Mouse (Mus musculus): ENCODE measurements at regions not wholly inside any gene's neighbourhood (a gene's known extent, or its start where the extent isn't known, plus 50 kb on each side); places are given as distances from the start of the nearest gene placed in this dataset.

- ATAC-seq, result no peak
- Histone ChIP-seq H3K27ac (no peak overlapping the region), H3K9ac (no peak overlapping the region), H3K4me3 (no peak overlapping the region), H3K9me3 (replicated peaks) (no peaks in the 10 kb centered on the region), H3K36me3 (no peaks in the 10 kb centered on the region), H3K4me2 (no peak overlapping the region), H3K27me3 (replicated peaks) (no peaks in the 10 kb centered on the region), H3K4me1 (no peaks in the 10 kb centered on the region)
- WGBS (ENCODE audit: insufficient replicate concordance), result 70% methylated on average over 7 of the region's 7 CpGs
These were observed 277.9 kb upstream of the Cdh5 start for GRCm38 (mm10) chr8:103823541-103823940.

DNA sequence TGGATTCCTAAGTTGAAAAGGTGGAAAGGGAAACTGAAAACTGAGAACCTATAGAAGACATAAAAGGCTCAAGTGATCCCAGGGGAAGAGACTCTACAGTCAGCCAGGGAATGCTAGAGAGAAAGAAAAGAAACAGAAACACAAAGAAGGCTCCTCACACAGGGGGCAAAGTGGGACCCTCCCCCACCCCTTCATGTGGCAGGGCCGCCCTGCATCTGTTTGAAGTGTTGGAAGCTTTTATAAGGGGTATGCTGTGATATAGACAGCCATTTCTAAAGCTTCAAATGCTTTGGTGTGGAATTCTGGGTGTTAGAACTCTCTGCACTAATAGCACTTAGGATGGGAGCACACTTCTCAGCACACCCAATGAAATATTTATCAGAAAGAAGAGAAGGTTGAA is 276.7 kb upstream of the Cdh5 start:
- WGBS (ENCODE audit: insufficient replicate concordance), result 22% methylated on average over 1 of the region's 1 CpGs
- Histone ChIP-seq H3K4me3 (no peak overlapping the region), H3K4me2 (no peak overlapping the region), H3K36me3 (no peaks in the 10 kb centered on the region), H3K27me3 (replicated peaks) (no peaks in the 10 kb centered on the region), H3K4me1 (no peaks in the 10 kb centered on the region), H3K27ac (no peak overlapping the region), H3K9me3 (replicated peaks) (no peaks in the 10 kb centered on the region), H3K9ac (no peak overlapping the region)
- no peak for ATAC-seq

DNA sequence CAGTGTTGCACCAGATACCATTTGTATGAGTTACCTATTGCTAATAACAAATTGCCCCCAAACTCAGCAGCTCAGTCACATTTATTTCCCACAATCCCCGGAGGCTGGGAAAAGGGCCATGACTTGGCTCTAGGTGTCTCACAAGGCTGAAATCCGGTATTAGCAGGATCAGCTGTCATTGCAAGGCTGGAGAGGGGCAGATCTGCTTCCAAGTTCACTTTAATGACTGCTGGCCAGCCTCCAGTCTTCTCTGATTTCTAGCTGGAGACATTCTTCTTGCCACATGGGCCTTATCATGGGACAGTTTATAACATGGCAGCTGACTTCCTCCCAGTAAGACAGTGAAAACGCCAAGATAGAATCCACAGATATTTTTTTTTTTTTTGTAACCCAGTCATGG is 276.1 kb upstream of the Cdh5 start:
- H3K4me3 ChIP-seq, result no peak overlapping the region
- H3K36me3 ChIP-seq, result no peaks in the 10 kb centered on the region
- H3K9me3 ChIP-seq (replicated peaks), result no peaks in the 10 kb centered on the region
- H3K4me2 ChIP-seq, result no peak overlapping the region
- no peaks in the 10 kb centered on the region for H3K27me3 ChIP-seq (replicated peaks)
- ATAC-seq, result no peak
- no peaks in the 10 kb centered on the region for H3K4me1 ChIP-seq
- H3K27ac ChIP-seq, result no peak overlapping the region
- WGBS (ENCODE audit: insufficient replicate concordance), result 46% methylated on average over 3 of the region's 3 CpGs
- no peak overlapping the region for H3K9ac ChIP-seq

DNA sequence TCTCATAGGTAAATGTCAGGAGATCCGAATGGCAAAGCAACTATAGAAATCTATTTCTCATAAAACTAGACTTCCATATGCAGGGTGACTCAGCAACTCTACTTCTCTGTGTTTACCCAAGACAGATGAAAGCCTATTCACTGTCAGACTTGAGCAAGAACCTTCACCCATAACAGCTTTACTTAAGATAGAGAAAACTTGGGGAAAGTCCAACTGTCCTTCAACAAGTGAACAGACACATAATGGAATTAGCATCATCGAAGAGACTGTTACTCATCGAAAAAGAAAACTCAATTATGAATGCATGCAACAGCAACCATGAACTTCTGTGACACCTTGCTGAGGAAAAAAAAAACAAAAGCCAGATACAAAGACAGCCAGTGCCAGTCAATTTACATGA is 271.0 kb upstream of the Cdh5 start:
- Histone ChIP-seq H3K4me2 (no peak overlapping the region), H3K27me3 (replicated peaks) (no peaks in the 10 kb centered on the region), H3K4me1 (no peaks in the 10 kb centered on the region), H3K4me3 (no peak overlapping the region), H3K36me3 (no peaks in the 10 kb centered on the region), H3K9ac (no peak overlapping the region), H3K27ac (no peak overlapping the region), H3K9me3 (replicated peaks) (no peaks in the 10 kb centered on the region)
- 70% methylated on average over 3 of the region's 3 CpGs for WGBS (ENCODE audit: insufficient replicate concordance)
- no peak for ATAC-seq

- Histone ChIP-seq H3K4me3 (no peak overlapping the region), H3K27ac (no peak overlapping the region), H3K4me1 (no peaks in the 10 kb centered on the region), H3K4me2 (no peak overlapping the region), H3K9ac (no peak overlapping the region), H3K27me3 (replicated peaks) (no peaks in the 10 kb centered on the region), H3K36me3 (no peaks in the 10 kb centered on the region), H3K9me3 (replicated peaks) (no peaks in the 10 kb centered on the region)
- no peak for ATAC-seq
- 63% methylated on average over 4 of the region's 4 CpGs for WGBS (ENCODE audit: insufficient replicate concordance)
These were observed 261.4 kb upstream of the Cdh5 start for GRCm38 (mm10) chr8:103839990-103840389.

GRCm38 (mm10) chr8:103845964-103846363 is 255.5 kb upstream of the Cdh5 start:
- Histone ChIP-seq H3K36me3 (no peaks in the 10 kb centered on the region), H3K9me3 (replicated peaks) (no peaks in the 10 kb centered on the region), H3K4me3 (no peak overlapping the region), H3K4me2 (no peak overlapping the region), H3K27ac (no peak overlapping the region), H3K4me1 (no peaks in the 10 kb centered on the region), H3K9ac (no peak overlapping the region), H3K27me3 (replicated peaks) (no peaks in the 10 kb centered on the region)
- no peak for ATAC-seq
- WGBS (ENCODE audit: insufficient replicate concordance), result 55% methylated on average over 1 of the region's 1 CpGs

DNA sequence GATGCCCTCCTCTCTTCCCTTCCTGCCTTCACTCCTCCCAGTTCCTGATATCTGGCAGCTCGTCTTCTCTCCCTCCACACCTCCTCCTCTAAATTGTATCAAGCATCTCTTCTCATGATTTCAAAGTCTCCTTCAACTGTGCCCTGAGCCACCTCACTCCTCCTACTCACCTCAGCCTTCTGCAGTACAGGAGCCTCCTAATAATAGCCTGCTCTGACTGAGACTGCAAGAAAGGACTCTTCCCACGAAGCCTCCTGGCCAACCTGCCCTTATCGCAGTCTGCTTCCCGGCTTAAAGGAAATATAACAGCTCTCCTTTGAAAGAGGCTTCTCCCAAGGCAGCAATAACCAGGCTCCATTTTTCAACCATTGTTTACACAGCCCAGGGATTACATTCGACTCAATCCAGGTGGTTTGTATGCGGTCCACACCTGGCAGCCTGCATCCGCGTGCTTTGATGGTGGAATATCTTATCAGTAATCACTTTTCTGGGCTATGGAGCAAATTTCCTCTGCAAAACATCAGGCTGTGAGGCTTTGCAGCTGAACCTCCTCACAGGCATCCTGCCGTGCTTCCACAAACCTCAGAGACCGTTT is 254.9 kb upstream of the Cdh5 start:
- Histone ChIP-seq H3K9ac (no peak overlapping the region), H3K4me3 (no peak overlapping the region), H3K27ac (no peak overlapping the region), H3K4me2 (no peak overlapping the region), H3K27me3 (replicated peaks) (no peaks in the 10 kb centered on the region), H3K4me1 (no peaks in the 10 kb centered on the region), H3K36me3 (no peaks in the 10 kb centered on the region), H3K9me3 (replicated peaks) (no peaks in the 10 kb centered on the region)
- ATAC-seq, result no peak
- WGBS (ENCODE audit: insufficient replicate concordance), result 40% methylated on average over 10 of the region's 10 CpGs

DNA sequence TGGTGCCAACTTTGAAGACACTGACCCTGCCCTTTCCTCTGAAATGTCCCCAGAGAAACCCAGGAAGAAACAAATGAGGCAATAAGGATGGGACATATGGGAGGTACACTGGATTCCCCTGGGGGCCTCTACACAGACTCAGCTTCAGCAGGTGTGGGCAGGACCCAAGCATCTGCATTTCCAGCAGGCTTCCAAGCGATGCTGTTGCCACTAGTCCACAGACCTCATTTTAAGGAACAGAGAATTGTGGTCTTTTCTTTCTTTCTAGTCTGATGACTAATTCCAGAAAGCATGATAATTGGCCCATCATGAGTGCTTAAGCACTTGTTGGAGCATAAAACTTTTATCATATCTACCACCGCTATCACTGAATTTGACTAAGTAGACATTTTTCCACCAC is 251.6 kb upstream of the Cdh5 start:
- H3K27ac ChIP-seq, result no peak overlapping the region
- 70% methylated on average over 2 of the region's 2 CpGs for WGBS (ENCODE audit: insufficient replicate concordance)
- no peak overlapping the region for H3K4me2 ChIP-seq
- no peak overlapping the region for H3K4me3 ChIP-seq
- H3K9ac ChIP-seq, result no peak overlapping the region
- no peaks in the 10 kb centered on the region for H3K27me3 ChIP-seq (replicated peaks)
- H3K36me3 ChIP-seq, result no peaks in the 10 kb centered on the region
- H3K4me1 ChIP-seq, result no peaks in the 10 kb centered on the region
- no peaks in the 10 kb centered on the region for H3K9me3 ChIP-seq (replicated peaks)
- no peak for ATAC-seq

DNA sequence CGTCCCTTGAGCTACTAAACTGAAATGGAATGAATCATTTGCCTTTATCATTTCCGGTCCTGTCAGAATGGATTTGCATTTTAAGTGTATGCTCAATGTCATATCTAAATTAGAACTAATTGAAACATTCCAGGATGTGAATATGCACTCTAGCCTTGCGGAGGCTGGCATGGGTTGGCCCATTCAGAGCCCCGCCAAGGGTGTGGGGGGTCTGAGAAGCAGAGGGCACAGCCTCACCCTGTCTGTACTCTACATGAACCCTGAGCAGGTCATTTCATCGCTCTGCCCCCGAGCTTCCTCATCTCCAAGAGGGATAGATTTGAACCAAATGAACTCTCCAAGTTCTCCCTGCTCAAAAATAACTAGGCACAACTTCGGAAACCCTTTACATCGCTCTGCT is 250.1 kb upstream of the Cdh5 start:
- Histone ChIP-seq H3K9ac (no peak overlapping the region), H3K4me1 (no peaks in the 10 kb centered on the region), H3K36me3 (no peaks in the 10 kb centered on the region), H3K4me2 (no peak overlapping the region), H3K27ac (no peak overlapping the region), H3K4me3 (no peak overlapping the region), H3K9me3 (replicated peaks) (no peaks in the 10 kb centered on the region), H3K27me3 (replicated peaks) (no peaks in the 10 kb centered on the region)
- no peak for ATAC-seq
- WGBS (ENCODE audit: insufficient replicate concordance), result 65% methylated on average over 8 of the region's 8 CpGs

GRCm38 (mm10) chr8:103853048-103853447 is 248.4 kb upstream of the Cdh5 start:
- no peak overlapping the region for H3K4me2 ChIP-seq
- H3K9me3 ChIP-seq (replicated peaks), result no peaks in the 10 kb centered on the region
- no peak overlapping the region for H3K9ac ChIP-seq
- H3K36me3 ChIP-seq, result no peaks in the 10 kb centered on the region
- H3K4me1 ChIP-seq, result no peaks in the 10 kb centered on the region
- no peak overlapping the region for H3K27ac ChIP-seq
- 60% methylated on average over 4 of the region's 4 CpGs for WGBS (ENCODE audit: insufficient replicate concordance)
- H3K27me3 ChIP-seq (replicated peaks), result no peaks in the 10 kb centered on the region
- H3K4me3 ChIP-seq, result no peak overlapping the region
- no peak for ATAC-seq

DNA sequence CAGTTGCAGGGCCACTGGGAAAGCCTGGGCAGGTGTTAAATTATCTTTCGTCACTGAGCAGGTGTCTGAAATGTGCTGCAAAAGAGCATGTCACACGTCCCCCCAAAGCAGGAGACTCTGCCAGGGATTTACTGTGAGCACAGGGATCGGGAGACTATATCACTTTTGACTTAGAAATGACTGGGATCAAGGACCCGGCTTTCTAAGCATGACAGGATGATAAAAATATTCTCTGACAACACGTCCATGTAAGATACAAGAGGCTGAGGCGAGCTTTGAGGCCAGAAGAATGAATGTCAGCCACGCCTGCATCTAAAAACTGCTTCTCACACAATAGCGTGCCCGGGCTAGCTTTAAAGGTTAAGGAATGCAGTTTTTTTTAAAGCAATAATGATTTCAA is 246.1 kb upstream of the Cdh5 start:
- ATAC-seq, result no peak
- H3K4me1 ChIP-seq, result no peaks in the 10 kb centered on the region
- no peaks in the 10 kb centered on the region for H3K9me3 ChIP-seq (replicated peaks)
- H3K4me2 ChIP-seq, result no peak overlapping the region
- no peaks in the 10 kb centered on the region for H3K36me3 ChIP-seq
- WGBS (ENCODE audit: insufficient replicate concordance), result 68% methylated on average over 9 of the region's 9 CpGs
- H3K9ac ChIP-seq, result no peak overlapping the region
- no peak overlapping the region for H3K4me3 ChIP-seq
- no peaks in the 10 kb centered on the region for H3K27me3 ChIP-seq (replicated peaks)
- H3K27ac ChIP-seq, result no peak overlapping the region

GRCm38 (mm10) chr8:103859130-103859529 is 242.3 kb upstream of the Cdh5 start:
- Histone ChIP-seq H3K9me3 (replicated peaks) (no peaks in the 10 kb centered on the region), H3K4me1 (no peaks in the 10 kb centered on the region), H3K9ac (no peak overlapping the region), H3K27me3 (replicated peaks) (no peaks in the 10 kb centered on the region), H3K4me2 (no peak overlapping the region), H3K27ac (no peak overlapping the region), H3K36me3 (no peaks in the 10 kb centered on the region), H3K4me3 (no peak overlapping the region)
- WGBS (ENCODE audit: insufficient replicate concordance), result 50% methylated on average over 1 of the region's 1 CpGs
- ATAC-seq, result no peak
